Mouse (Mus musculus): ENCODE data around the gene Pitx1. TPM values are rescaled to one million over a fixed set of nuclear protein-coding genes. Genes with fewer than 3 reads are reported as not detected.
A peak's percentile ranks its signal among the peaks of the same experiment; 100 is the strongest.

The Pitx1 gene
- not detected for total RNA-seq (2021)

- no peak for DNase-seq
Observed at GRCm38 (mm10) chr13:55836142-55836625, at the start of gene Pitx1. Gene Pitx1 (minus strand): TSS chr13:55836192.

- DNase-seq, result peak; percentile 21
Observed at GRCm38 (mm10) chr13:55881431-55882202, 45.6 kb upstream of the Pitx1 start.

- DNase-seq, result no peak
Observed at GRCm38 (mm10) chr13:55878353-55878752, 42.4 kb upstream of the Pitx1 start.

- DNase-seq, result no peak
Observed at GRCm38 (mm10) chr13:55871410-55871809, 35.4 kb upstream of the Pitx1 start.

- no peak for DNase-seq
Observed at GRCm38 (mm10) chr13:55870001-55870400, 34.0 kb upstream of the Pitx1 start.

GRCm38 (mm10) chr13:55867540-55868103 lies 31.6 kb upstream of the Pitx1 start:
- no peak for DNase-seq

- no peak for DNase-seq
Observed at GRCm38 (mm10) chr13:55860483-55860882, 24.5 kb upstream of the Pitx1 start.

GRCm38 (mm10) chr13:55858463-55858862 lies 22.5 kb upstream of the Pitx1 start:
- DNase-seq, result no peak

- DNase-seq, result peak; percentile 45
Observed at GRCm38 (mm10) chr13:55855793-55856192, 19.8 kb upstream of the Pitx1 start.

- DNase-seq, result no peak
Observed at GRCm38 (mm10) chr13:55852205-55852604, 16.2 kb upstream of the Pitx1 start.

- peak; percentile 19 for DNase-seq
Observed at GRCm38 (mm10) chr13:55850726-55851125, 14.7 kb upstream of the Pitx1 start.

- DNase-seq, result no peak
Observed at GRCm38 (mm10) chr13:55848604-55849190, 12.7 kb upstream of the Pitx1 start.

GRCm38 (mm10) chr13:55847805-55848204 lies 11.8 kb upstream of the Pitx1 start:
- no peak for DNase-seq

- DNase-seq, result no peak
Observed at GRCm38 (mm10) chr13:55843700-55844099, 7.7 kb upstream of the Pitx1 start.

- DNase-seq, result no peak
Observed at GRCm38 (mm10) chr13:55840223-55840622, 4.2 kb upstream of the Pitx1 start.

GRCm38 (mm10) chr13:55836786-55837780 lies 1.1 kb upstream of the Pitx1 start:
- DNase-seq, result no peak

- no peak for DNase-seq
Observed at GRCm38 (mm10) chr13:55835548-55836097, 369 bp downstream of the Pitx1 start.

GRCm38 (mm10) chr13:55834667-55835066 lies 1.3 kb downstream of the Pitx1 start:
- DNase-seq, result no peak

GRCm38 (mm10) chr13:55833921-55834320 lies 2.1 kb downstream of the Pitx1 start:
- DNase-seq, result no peak

- no peak for DNase-seq
Observed at GRCm38 (mm10) chr13:55832602-55833001, 3.4 kb downstream of the Pitx1 start.

GRCm38 (mm10) chr13:55831722-55832160 lies 4.3 kb downstream of the Pitx1 start:
- no peak for DNase-seq
